Mouse (Mus musculus): ENCODE results near the gene Stat4. TPM values are rescaled to one million over a fixed set of nuclear protein-coding genes. Genes with fewer than 3 reads are reported as not detected.

Gene Stat4
- polyA plus RNA-seq, 1 experiment from 2014 or later: 1.2 TPM

GRCm38 (mm10) chr1:52150676-52151075, 163.7 kb downstream of the Stat4 start:
- Histone ChIP-seq H3K27me3 (no peaks in the 10 kb centered on the region), H3K27ac (no peak overlapping the region), H3K4me3 (replicated peaks) (no peak overlapping the region), H3K4me2 (replicated peaks) (no peak overlapping the region), H3K9me3 (no peaks in the 10 kb centered on the region), H3K4me1 (replicated peaks) (peaks cover 22% of the 10 kb centered on the region), H3K36me3 (peaks cover 4% of the 10 kb centered on the region; the same call in 1 of the 2 replicates), H3K9ac (replicated peaks) (no peak overlapping the region)
- no peak for ATAC-seq
- WGBS: 59% methylated on average over 11 of the region's 11 CpGs

DNA sequence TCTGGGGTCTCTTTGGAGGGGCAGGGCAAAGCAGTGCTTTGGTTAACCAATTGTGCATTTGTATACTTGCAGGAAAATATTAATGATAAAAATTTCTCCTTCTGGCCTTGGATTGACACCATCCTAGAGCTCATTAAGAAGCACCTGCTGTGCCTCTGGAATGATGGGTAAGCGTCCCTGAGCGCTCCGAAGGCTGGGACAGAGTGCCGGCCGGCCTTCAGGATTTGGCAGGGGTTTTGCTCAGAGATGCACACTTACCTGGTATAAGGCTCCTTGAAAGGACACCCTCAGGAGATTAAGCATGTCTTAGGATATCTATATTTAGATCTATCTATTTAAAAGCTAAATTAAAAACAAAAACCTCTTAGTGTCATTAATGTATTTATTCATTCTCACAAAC, 164.2 kb downstream of the Stat4 start:
- Histone ChIP-seq H3K4me3 (replicated peaks) (no peak overlapping the region), H3K4me1 (replicated peaks) (peaks cover 22% of the 10 kb centered on the region), H3K36me3 (peaks cover 4% of the 10 kb centered on the region; the same call in 1 of the 2 replicates), H3K27me3 (no peaks in the 10 kb centered on the region), H3K4me2 (replicated peaks) (no peak overlapping the region), H3K9ac (replicated peaks) (no peak overlapping the region), H3K27ac (no peak overlapping the region), H3K9me3 (no peaks in the 10 kb centered on the region)
- 93% methylated on average over 5 of the region's 5 CpGs for WGBS
- no peak for ATAC-seq

GRCm38 (mm10) chr1:52152369-52152768, 165.4 kb downstream of the Stat4 start:
- no peak overlapping the region for H3K27ac ChIP-seq
- 59% methylated on average over 13 of the region's 13 CpGs for WGBS
- no peak for ATAC-seq
- no peak overlapping the region for H3K9ac ChIP-seq (replicated peaks)
- peaks cover 22% of the 10 kb centered on the region for H3K4me1 ChIP-seq (replicated peaks)
- H3K4me2 ChIP-seq (replicated peaks): no peak overlapping the region
- peaks cover 4% of the 10 kb centered on the region for H3K36me3 ChIP-seq
- H3K27me3 ChIP-seq: no peaks in the 10 kb centered on the region
- H3K9me3 ChIP-seq: no peaks in the 10 kb centered on the region
- H3K4me3 ChIP-seq (replicated peaks): no peak overlapping the region

GRCm38 (mm10) chr1:52152936-52153335, 166.0 kb downstream of the Stat4 start:
- Histone ChIP-seq H3K9ac (replicated peaks) (no peak overlapping the region), H3K4me2 (replicated peaks) (no peak overlapping the region), H3K36me3 (peaks cover 8% of the 10 kb centered on the region), H3K27me3 (no peaks in the 10 kb centered on the region), H3K27ac (no peak overlapping the region), H3K4me1 (replicated peaks) (peaks cover 22% of the 10 kb centered on the region), H3K9me3 (no peaks in the 10 kb centered on the region), H3K4me3 (replicated peaks) (no peak overlapping the region)
- WGBS: 37% methylated on average over 3 of the region's 3 CpGs
- no peak for ATAC-seq

- no peaks in the 10 kb centered on the region for H3K9me3 ChIP-seq
- H3K27me3 ChIP-seq: no peaks in the 10 kb centered on the region
- ATAC-seq: no peak
- H3K9ac ChIP-seq (replicated peaks): no peak overlapping the region
- peaks cover 11% of the 10 kb centered on the region; the same call in 1 of the 2 replicates for H3K4me1 ChIP-seq (replicated peaks)
- WGBS: 84% methylated on average over 8 of the region's 8 CpGs
- H3K4me3 ChIP-seq (replicated peaks): no peak overlapping the region
- H3K36me3 ChIP-seq: peaks cover 8% of the 10 kb centered on the region
- H3K4me2 ChIP-seq (replicated peaks): no peak overlapping the region
- no peak overlapping the region for H3K27ac ChIP-seq
These were observed 167.9 kb downstream of the Stat4 start for GRCm38 (mm10) chr1:52154890-52155289.

GRCm38 (mm10) chr1:52156351-52156750, 169.4 kb downstream of the Stat4 start:
- H3K27ac ChIP-seq: no peak overlapping the region

More at GRCm38 (mm10) chr1:52156351-52156750, 169.4 kb downstream of the Stat4 start:
- no peak overlapping the region for H3K4me2 ChIP-seq (replicated peaks)
- no peak for ATAC-seq
- H3K9me3 ChIP-seq: no peaks in the 10 kb centered on the region
- no peaks in the 10 kb centered on the region; the same call in 1 of the 2 replicates for H3K4me1 ChIP-seq (replicated peaks)
- H3K9ac ChIP-seq (replicated peaks): no peak overlapping the region
- no peak overlapping the region for H3K4me3 ChIP-seq (replicated peaks)
- H3K36me3 ChIP-seq: peaks cover 8% of the 10 kb centered on the region
- no peaks in the 10 kb centered on the region for H3K27me3 ChIP-seq
- WGBS: 88% methylated on average over 10 of the region's 10 CpGs

Other genes starting within 250 kb of the Stat4 start
- gene Myo1b, start 71.1 kb upstream of the Stat4 start, polyA plus RNA-seq (2015; fragmentation: Nextera tagmentation; extraction: Ambion mirVana): 91.0 and 92.2 TPM in 2 replicates
- gene Stat1, start 132.3 kb downstream of the Stat4 start, polyA plus RNA-seq (2015; fragmentation: Nextera tagmentation; extraction: Ambion mirVana): 12.0 and 13.5 TPM in 2 replicates
- 26.1 and 26.6 TPM in 2 replicates for gene Gls, start 246.1 kb downstream of the Stat4 start, polyA plus RNA-seq (2015; fragmentation: Nextera tagmentation; extraction: Ambion mirVana)

All from midbrain, embryonic 13.5 days (tissue).